Mouse (Mus musculus): ENCODE measurements around the gene Btbd2. TPM values are rescaled to one million over a fixed set of nuclear protein-coding genes. Genes with fewer than 3 reads are reported as not detected.

The Btbd2 gene
- polyA plus RNA-seq, 1 experiment from 2014 or later, result 38.0 TPM

GRCm38 (mm10) chr10:80700038-80700504 is 43.2 kb upstream of the Btbd2 start:
- ATAC-seq (replicated peaks; ENCODE audit: low FRiP score), result no peak
- H3K27me3 ChIP-seq (replicated peaks; ENCODE audit: control insufficient read depth, insufficient read depth, low read length), result no peaks in the 10 kb centered on the region
- 63% methylated on average over 7 of the region's 7 CpGs for WGBS
- no peak for DNase-seq (ENCODE audit: low spot score)
- peaks cover 2% of the 10 kb centered on the region; the same call in 1 of the 2 replicates for H3K36me3 ChIP-seq (ENCODE audit: control insufficient read depth, insufficient read depth, low read length)
- peak overlapping the region; percentile 76; the same call in 1 of the 2 replicates for H3K27ac ChIP-seq (ENCODE audit: low read depth, low read length)
- peak overlapping the region; percentile 79 for H3K4me3 ChIP-seq (ENCODE audit: low read depth, low read length)
- peak overlapping the region; percentile 52 for H3K9ac ChIP-seq (ENCODE audit: low read depth, low read length)
- peaks cover 71% of the 10 kb centered on the region for H3K4me1 ChIP-seq (replicated peaks; ENCODE audit: control insufficient read depth, insufficient read depth, low read length)
- H3K9me3 ChIP-seq (ENCODE audit: control insufficient read depth, low read length), result no peaks in the 10 kb centered on the region
- peak overlapping the region; percentile 100 for H3K4me2 ChIP-seq

- H3K4me3 ChIP-seq (ENCODE audit: low read depth, low read length), result peak overlapping the region; percentile 2; the same call in 1 of the 2 replicates
- DNase-seq (ENCODE audit: low spot score) (no peak), ATAC-seq (replicated peaks; ENCODE audit: low FRiP score) (no peak)
- peak overlapping the region; percentile 47; the same call in 1 of the 2 replicates for H3K9ac ChIP-seq (ENCODE audit: low read depth, low read length)
- H3K27ac ChIP-seq (ENCODE audit: low read depth, low read length), result peak overlapping the region; percentile 84
- no peaks in the 10 kb centered on the region for H3K9me3 ChIP-seq (ENCODE audit: control insufficient read depth, low read length)
- H3K27me3 ChIP-seq (replicated peaks; ENCODE audit: control insufficient read depth, insufficient read depth, low read length), result no peaks in the 10 kb centered on the region
- peak overlapping the region; percentile 56 for H3K4me2 ChIP-seq
- WGBS, result 74% methylated on average over 9 of the region's 9 CpGs
- H3K4me1 ChIP-seq (replicated peaks; ENCODE audit: control insufficient read depth, insufficient read depth, low read length), result peaks cover 82% of the 10 kb centered on the region
- peaks cover 7% of the 10 kb centered on the region; the same call in 1 of the 2 replicates for H3K36me3 ChIP-seq (ENCODE audit: control insufficient read depth, insufficient read depth, low read length)
Measured at GRCm38 (mm10) chr10:80698605-80699004, 41.7 kb upstream of the Btbd2 start.

GRCm38 (mm10) chr10:80697812-80698211 is 40.9 kb upstream of the Btbd2 start:
- Histone ChIP-seq H3K4me3 (ENCODE audit: low read depth, low read length) (peak overlapping the region; percentile 2; the same call in 1 of the 2 replicates), H3K27me3 (replicated peaks; ENCODE audit: control insufficient read depth, insufficient read depth, low read length) (no peaks in the 10 kb centered on the region), H3K4me1 (replicated peaks; ENCODE audit: control insufficient read depth, insufficient read depth, low read length) (peaks cover 80% of the 10 kb centered on the region), H3K9ac (ENCODE audit: low read depth, low read length) (peak overlapping the region; percentile 47; the same call in 1 of the 2 replicates), H3K4me2 (peak overlapping the region; percentile 56), H3K27ac (ENCODE audit: low read depth, low read length) (peak overlapping the region; percentile 84), H3K36me3 (ENCODE audit: control insufficient read depth, insufficient read depth, low read length) (peaks cover 8% of the 10 kb centered on the region; the same call in 1 of the 2 replicates), H3K9me3 (ENCODE audit: control insufficient read depth, low read length) (no peaks in the 10 kb centered on the region)
- peak; percentile 76 for ATAC-seq (replicated peaks; ENCODE audit: low FRiP score)
- peak; percentile 82 for DNase-seq (ENCODE audit: low spot score)
- 44% methylated on average over 9 of the region's 9 CpGs for WGBS

- H3K9me3 ChIP-seq (ENCODE audit: control insufficient read depth, low read length), result no peaks in the 10 kb centered on the region
- 79% methylated on average over 8 of the region's 8 CpGs for WGBS
- H3K4me3 ChIP-seq (ENCODE audit: low read depth, low read length), result 0 out of 2 replicates have a peak overlapping the region, but pooled peaks have one; percentile 2
- peaks cover 81% of the 10 kb centered on the region for H3K4me1 ChIP-seq (replicated peaks; ENCODE audit: control insufficient read depth, insufficient read depth, low read length)
- no peaks in the 10 kb centered on the region for H3K27me3 ChIP-seq (replicated peaks; ENCODE audit: control insufficient read depth, insufficient read depth, low read length)
- H3K9ac ChIP-seq (ENCODE audit: low read depth, low read length), result no peak overlapping the region
- H3K27ac ChIP-seq (ENCODE audit: low read depth, low read length), result 0 out of 2 replicates have a peak overlapping the region, but pooled peaks have one; percentile 47
- peak overlapping the region; percentile 56 for H3K4me2 ChIP-seq
- DNase-seq (ENCODE audit: low spot score) (no peak), ATAC-seq (replicated peaks; ENCODE audit: low FRiP score) (no peak)
- H3K36me3 ChIP-seq (ENCODE audit: control insufficient read depth, insufficient read depth, low read length), result peaks cover 8% of the 10 kb centered on the region; the same call in 1 of the 2 replicates
Measured at GRCm38 (mm10) chr10:80697393-80697787, 40.5 kb upstream of the Btbd2 start.

- Histone ChIP-seq H3K9ac (ENCODE audit: low read depth, low read length) (peak overlapping the region; percentile 44), H3K9me3 (ENCODE audit: control insufficient read depth, low read length) (no peaks in the 10 kb centered on the region), H3K27me3 (replicated peaks; ENCODE audit: control insufficient read depth, insufficient read depth, low read length) (no peaks in the 10 kb centered on the region), H3K4me3 (ENCODE audit: low read depth, low read length) (0 out of 2 replicates have a peak overlapping the region, but pooled peaks have one; percentile 8), H3K4me1 (replicated peaks; ENCODE audit: control insufficient read depth, insufficient read depth, low read length) (peaks cover 87% of the 10 kb centered on the region), H3K36me3 (ENCODE audit: control insufficient read depth, insufficient read depth, low read length) (peaks cover 8% of the 10 kb centered on the region; the same call in 1 of the 2 replicates), H3K4me2 (peak overlapping the region; percentile 54), H3K27ac (ENCODE audit: low read depth, low read length) (peak overlapping the region; percentile 82)
- DNase-seq (ENCODE audit: low spot score) (no peak), ATAC-seq (replicated peaks; ENCODE audit: low FRiP score) (no peak)
- 37% methylated on average over 11 of the region's 12 CpGs for WGBS
Measured at GRCm38 (mm10) chr10:80696502-80697392, 39.9 kb upstream of the Btbd2 start.

GRCm38 (mm10) chr10:80695801-80696501 is 39.1 kb upstream of the Btbd2 start:
- 52% methylated on average over 10 of the region's 10 CpGs for WGBS

GRCm38 (mm10) chr10:80695186-80695585 is 38.3 kb upstream of the Btbd2 start:
- H3K4me1 ChIP-seq (replicated peaks; ENCODE audit: control insufficient read depth, insufficient read depth, low read length), result peaks cover 78% of the 10 kb centered on the region
- H3K4me3 ChIP-seq (ENCODE audit: low read depth, low read length), result no peak overlapping the region
- H3K9ac ChIP-seq (ENCODE audit: low read depth, low read length), result peak overlapping the region; percentile 44; the same call in 1 of the 2 replicates
- peak overlapping the region; percentile 54 for H3K4me2 ChIP-seq
- peak overlapping the region; percentile 82 for H3K27ac ChIP-seq (ENCODE audit: low read depth, low read length)
- H3K27me3 ChIP-seq (replicated peaks; ENCODE audit: control insufficient read depth, insufficient read depth, low read length), result no peaks in the 10 kb centered on the region
- ATAC-seq (replicated peaks; ENCODE audit: low FRiP score), result peak; percentile 3; the same call in 1 of the 2 replicates
- WGBS, result 47% methylated on average over 2 of the region's 2 CpGs
- H3K36me3 ChIP-seq (ENCODE audit: control insufficient read depth, insufficient read depth, low read length), result peaks cover 15% of the 10 kb centered on the region
- H3K9me3 ChIP-seq (ENCODE audit: control insufficient read depth, low read length), result no peaks in the 10 kb centered on the region
- no peak for DNase-seq (ENCODE audit: low spot score)

More at GRCm38 (mm10) chr10:80695801-80696501, 39.1 kb upstream of the Btbd2 start:
- H3K36me3 ChIP-seq (ENCODE audit: control insufficient read depth, insufficient read depth, low read length), result peaks cover 8% of the 10 kb centered on the region
- ATAC-seq (replicated peaks; ENCODE audit: low FRiP score) (no peak), DNase-seq (ENCODE audit: low spot score) (no peak)
- no peaks in the 10 kb centered on the region for H3K27me3 ChIP-seq (replicated peaks; ENCODE audit: control insufficient read depth, insufficient read depth, low read length)
- H3K9ac ChIP-seq (ENCODE audit: low read depth, low read length), result peak overlapping the region; percentile 44
- peaks cover 85% of the 10 kb centered on the region for H3K4me1 ChIP-seq (replicated peaks; ENCODE audit: control insufficient read depth, insufficient read depth, low read length)
- peak overlapping the region; percentile 82 for H3K27ac ChIP-seq (ENCODE audit: low read depth, low read length)
- H3K4me3 ChIP-seq (ENCODE audit: low read depth, low read length), result 0 out of 2 replicates have a peak overlapping the region, but pooled peaks have one; percentile 8
- peak overlapping the region; percentile 54 for H3K4me2 ChIP-seq
- no peaks in the 10 kb centered on the region for H3K9me3 ChIP-seq (ENCODE audit: control insufficient read depth, low read length)
